Mouse (Mus musculus): ENCODE measurements at regions not wholly inside any gene's neighbourhood (a gene's known extent, or its start where the extent isn't known, plus 50 kb on each side); places are given as distances from the start of the nearest gene placed in this dataset.
A peak's percentile ranks its signal among the peaks of the same experiment; 100 is the strongest.

DNA sequence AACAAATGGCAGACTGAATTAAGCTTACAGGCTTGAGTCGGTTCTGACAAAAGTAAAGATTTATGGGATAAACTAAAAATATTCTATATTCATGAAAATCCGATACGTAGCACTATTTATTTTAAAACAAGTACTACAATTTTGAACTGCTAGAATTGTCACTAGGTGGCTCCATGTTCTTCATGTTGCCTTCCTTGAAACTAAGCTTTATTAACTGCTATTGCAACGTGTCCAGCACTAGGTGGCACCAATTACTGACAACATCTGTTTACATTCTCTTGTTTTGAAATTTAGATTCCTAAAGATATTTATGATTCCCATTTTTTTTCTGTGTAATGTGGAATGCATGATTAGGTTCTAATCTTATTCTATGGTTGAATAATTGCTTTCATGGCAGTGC is 60.1 kb downstream of the Fam47c start:
- DNase-seq (ENCODE audit: low spot score in 2 of 2): peak in 1 of 2 experiments; percentile 14
